Mouse (Mus musculus) layer of hippocampus, adult 2 months (tissue): ENCODE results near the gene 2210408I21Rik. TPM values are rescaled to one million over a fixed set of nuclear protein-coding genes. Genes with fewer than 3 reads are reported as not detected.
A peak's percentile ranks its signal among the peaks of the same experiment; 100 is the strongest.

ENCODE experiments used
- DNase-seq, 2 experiments: peaks; one replicate each; pipeline ENCODE4 v3.0.0; 2022; ENCODE audit warnings: low spot score in 2 of 2
- H3K27ac ChIP-seq: fragments of 200-600 bp; 2 replicates; pipeline ENCODE4 v1.8.1; 2022
- H3K4me3 ChIP-seq: fragments of 200-600 bp; 2 replicates; pipeline ENCODE4 v1.8.1; 2022; ENCODE audit warnings: mild to moderate bottlenecking
- CTCF ChIP-seq: fragments of 200-600 bp; conservative IDR thresholded peaks from 2 replicates; pipeline ENCODE4 v1.8.1; 2022; ENCODE audit warnings: antibody characterized with exemption, mild to moderate bottlenecking, moderate library complexity
- total RNA-seq, 2 experiments: library from RNA; stranded (reverse); gene quantifications; 2 replicates each; pipeline ENCODE4 v1.2.3; 2021

The 2210408I21Rik gene
- total RNA-seq, 2 experiments from 2014 or later, result 19.5 TPM

DNA sequence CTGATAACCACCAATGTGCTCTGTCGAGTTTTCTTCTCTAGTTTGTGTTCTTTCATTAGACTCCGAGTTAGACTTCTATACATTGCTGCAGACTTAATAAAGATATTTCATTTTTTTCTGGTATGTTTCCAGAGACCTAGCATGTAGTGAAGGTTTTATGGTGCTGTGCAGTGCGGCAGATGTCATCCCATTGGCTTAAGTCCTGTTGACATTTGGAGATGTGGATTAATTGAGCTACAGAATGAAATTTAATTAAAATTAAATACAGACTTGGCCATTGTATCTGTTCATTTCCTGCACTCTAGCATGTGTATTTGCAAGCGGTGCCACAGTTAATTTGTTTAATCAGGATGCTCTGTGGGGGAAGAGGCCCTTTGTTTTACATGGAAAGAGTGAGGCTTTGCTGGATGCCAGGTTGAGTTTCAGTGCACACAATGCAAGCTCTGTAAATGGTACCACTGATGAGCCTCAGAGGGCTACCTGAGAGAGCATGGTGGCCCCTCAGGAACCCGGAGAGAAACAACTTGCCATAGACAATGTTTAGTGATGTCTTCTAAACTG, 314.7 kb downstream of the 2210408I21Rik start:
- no peak for DNase-seq
- no peak overlapping the region for H3K4me3 ChIP-seq
- TF ChIP-seq CTCF, result no peak
- no peak overlapping the region for H3K27ac ChIP-seq

DNA sequence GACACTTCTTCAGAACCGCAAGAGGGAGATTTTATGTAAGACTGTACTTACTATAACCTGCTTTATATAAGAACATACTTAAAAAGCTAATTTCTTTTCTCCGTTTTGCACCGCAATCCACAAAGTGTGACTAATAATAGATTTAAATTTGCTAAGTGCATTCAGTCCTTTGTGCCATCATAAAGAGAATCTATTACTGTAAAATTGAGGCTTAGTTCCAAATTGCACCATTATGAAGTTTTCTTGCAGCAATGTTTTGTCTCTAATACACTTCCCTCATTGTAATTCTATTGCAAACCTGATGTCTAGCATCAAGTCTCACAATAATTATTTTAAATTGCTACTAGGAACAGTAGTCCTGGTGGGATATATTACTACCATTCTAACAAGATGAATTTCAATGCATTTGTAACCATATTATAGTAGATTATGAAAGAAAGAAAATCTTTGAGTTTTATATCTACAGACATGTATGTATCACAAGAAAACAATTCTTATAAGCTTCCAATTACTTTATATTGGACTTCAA, 334.8 kb downstream of the 2210408I21Rik start:
- no peak for TF ChIP-seq CTCF
- H3K4me3 ChIP-seq, result no peak overlapping the region

DNA sequence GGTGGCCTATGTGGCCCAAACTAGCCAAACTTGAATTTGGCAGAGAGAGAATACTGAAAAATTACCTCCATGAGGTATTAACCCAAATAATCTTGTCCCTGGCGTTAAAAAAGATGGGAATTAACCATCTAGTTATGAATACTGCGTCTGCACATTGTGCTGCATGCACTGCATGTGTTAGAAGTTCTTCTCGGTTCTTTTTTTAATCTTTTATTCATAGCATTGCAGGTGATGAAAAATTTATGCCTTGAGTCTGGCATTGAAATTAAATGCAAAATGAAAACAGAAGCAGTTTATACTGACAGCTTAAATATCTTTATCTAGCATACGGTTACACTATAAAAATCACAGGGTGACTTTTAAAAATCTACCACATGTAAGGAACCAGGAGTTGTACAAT, 341.1 kb downstream of the 2210408I21Rik start:
- Histone ChIP-seq H3K4me3 (no peak overlapping the region), H3K27ac (no peak overlapping the region)
- no peak for TF ChIP-seq CTCF
- no peak for DNase-seq

More for the DNA sequence above, 334.8 kb downstream of the 2210408I21Rik start:
- DNase-seq, result no peak
- no peak overlapping the region for H3K27ac ChIP-seq

DNA sequence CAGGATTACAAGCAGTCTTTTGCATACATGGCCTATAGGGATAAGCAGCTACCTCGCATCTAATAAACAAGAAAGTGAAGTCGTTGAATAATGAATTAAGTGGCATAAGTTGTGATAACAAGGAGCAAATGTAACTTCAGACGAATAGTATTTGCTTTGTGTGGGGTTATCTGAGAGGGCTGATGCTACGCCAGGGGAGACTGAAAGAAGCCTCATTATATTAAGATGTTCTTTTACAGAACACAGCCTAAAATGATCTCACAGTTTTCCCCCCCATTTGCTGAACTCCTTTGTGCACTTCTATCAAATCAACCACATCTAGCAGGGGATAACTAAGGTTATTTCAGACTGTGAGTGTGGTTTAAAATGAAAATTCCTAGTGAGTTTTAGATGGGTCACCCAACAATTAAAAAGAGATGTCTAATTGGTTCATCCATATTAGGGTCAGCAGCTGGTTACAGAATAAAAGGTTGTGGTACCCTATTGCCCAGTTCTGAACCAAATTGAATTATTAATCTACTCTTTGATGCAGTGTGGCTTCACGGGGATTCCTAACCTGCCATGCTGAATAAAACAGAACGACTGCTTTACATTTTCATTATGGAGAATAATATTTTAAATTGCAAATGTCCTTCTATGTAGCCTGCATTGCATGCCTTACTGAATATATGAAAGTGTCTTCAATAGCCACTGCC, 343.2 kb downstream of the 2210408I21Rik start:
- Histone ChIP-seq H3K27ac (no peak overlapping the region), H3K4me3 (no peak overlapping the region)
- TF ChIP-seq CTCF, result no peak
- no peak for DNase-seq

DNA sequence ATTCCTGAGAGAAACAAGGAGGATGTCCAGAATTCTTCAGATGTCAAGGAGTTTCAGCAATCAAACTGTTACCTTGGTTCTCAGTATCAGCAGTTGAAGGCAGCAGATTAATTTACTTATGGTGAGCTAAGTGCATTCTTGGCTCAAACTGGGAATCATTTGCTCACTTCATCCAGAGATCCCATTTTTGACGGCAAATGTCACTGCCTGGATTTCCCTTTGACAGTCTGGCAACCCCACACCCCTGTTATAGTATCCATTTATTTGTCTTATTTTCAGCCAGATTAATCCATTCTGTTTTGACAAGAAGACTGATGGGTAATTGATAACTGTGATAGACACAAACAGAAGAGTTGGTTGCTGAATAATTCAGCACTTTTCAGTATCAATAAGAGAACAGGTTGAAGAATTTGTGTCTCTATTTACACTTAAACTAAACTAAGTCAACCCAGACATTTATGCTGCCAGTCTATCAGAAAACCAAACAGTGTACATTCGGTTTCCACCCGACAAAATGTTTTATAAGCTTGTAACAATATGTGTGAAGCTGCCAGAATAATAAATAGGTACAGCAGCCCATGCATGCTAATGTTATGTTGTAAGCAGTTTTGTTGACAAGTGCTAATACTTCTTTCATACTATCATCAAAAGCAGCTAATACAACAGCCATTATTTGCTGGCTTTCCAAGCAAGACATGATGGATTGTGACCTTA, 354.8 kb downstream of the 2210408I21Rik start:
- no peak overlapping the region for H3K27ac ChIP-seq
- TF ChIP-seq CTCF, result no peak
- DNase-seq, result no peak
- no peak overlapping the region for H3K4me3 ChIP-seq

DNA sequence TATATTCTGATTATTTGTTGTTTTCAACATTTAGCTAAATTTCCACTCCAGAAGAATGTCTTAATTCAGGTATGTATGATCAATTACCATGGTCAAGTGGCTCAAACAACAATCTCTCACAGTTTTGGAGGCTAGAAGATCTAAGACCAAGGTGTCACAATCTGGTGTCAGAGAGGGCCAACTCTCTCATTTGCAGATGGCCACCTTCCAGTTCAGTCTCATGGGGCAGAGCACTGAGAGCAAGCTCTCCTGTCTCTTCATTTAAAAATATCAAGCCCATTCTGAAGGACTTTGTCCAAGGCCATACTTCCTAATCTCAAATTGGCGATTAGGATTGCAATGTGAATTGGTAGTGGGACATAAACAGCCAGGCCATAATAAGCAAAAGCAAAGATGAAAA, 378.7 kb downstream of the 2210408I21Rik start:
- no peak overlapping the region for H3K4me3 ChIP-seq
- no peak for TF ChIP-seq CTCF
- DNase-seq, result no peak
- H3K27ac ChIP-seq, result no peak overlapping the region

DNA sequence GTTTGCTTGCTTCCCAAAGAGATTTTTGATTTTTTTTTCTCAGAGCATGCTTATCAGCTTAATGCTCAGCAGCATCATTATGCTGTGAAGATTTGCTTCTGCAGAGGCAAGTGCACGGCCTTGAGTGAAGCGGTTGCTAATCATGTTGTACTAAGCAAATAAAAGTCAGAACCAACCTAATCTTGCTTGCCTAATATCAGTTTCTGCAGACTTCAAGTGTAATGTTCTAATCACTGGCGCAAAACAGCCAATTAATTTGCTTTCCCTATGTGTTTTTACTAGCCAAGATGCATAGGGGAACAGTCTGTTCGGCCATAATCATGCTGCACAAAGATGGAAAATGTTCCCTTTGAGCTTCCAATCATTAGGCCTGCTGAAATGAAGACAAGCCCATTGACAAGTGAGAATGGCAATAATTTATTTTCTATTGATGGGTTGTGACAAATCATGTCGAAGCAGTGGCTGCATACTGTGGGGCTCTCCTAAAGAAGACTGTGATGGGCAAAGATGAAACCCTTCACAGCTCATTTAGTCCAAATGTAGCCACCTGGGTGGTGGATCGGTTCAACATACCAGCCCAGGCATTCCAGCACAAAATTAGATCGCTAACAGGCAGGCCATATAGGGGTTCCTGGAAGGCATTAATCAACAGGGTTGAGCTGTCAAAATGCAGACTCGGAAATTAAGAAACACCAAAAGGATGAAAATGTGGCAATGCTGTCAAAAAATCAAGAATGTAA, 393.8 kb downstream of the 2210408I21Rik start:
- no peak for DNase-seq
- H3K4me3 ChIP-seq, result no peak overlapping the region
- 0 out of 2 replicates have a peak overlapping the region, but pooled peaks have one; percentile 2 for H3K27ac ChIP-seq
- TF ChIP-seq CTCF, result no peak

DNA sequence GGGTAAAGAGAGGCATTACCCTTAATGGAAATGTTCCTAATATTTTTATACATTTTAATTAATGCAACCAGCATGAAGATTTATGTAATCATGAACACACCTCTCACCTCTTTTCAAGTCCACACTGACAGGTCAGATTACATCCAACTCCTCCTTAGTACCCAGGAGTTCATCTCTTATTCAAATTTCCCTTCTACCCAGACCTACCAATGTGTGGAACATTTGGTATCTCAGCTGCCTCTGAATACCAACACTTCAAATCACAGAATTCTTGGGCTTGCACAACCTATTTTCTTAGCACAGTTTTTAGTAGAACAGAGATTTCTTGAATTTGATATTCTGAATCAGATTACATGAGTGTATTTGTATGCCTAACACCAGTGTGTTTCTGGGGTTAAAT, 394.4 kb downstream of the 2210408I21Rik start:
- H3K4me3 ChIP-seq, result no peak overlapping the region
- no peak overlapping the region for H3K27ac ChIP-seq
- peak in 1 of 2 experiments; percentile 8 for DNase-seq
- no peak for TF ChIP-seq CTCF

DNA sequence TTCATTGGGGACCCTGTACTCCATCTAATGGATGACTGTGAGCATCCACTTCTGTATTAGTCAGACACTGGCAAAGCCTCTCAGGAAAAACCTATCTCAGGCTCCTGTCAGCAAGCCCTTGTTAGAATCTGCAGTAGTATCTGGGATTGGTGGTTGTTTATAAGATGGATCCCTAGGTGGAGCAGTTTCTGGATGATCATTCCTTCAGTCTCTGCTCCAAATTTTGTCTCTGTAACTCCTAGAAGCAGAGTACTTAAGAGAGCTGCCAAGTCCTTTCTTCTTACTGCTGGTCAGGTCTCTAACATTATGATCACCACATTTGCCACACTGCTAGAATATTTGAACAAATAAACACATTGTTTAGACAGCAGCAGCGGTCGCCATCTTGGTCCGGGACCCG, 402.1 kb downstream of the 2210408I21Rik start:
- Histone ChIP-seq H3K4me3 (no peak overlapping the region), H3K27ac (no peak overlapping the region)
- DNase-seq, result no peak
- TF ChIP-seq CTCF, result no peak

DNA sequence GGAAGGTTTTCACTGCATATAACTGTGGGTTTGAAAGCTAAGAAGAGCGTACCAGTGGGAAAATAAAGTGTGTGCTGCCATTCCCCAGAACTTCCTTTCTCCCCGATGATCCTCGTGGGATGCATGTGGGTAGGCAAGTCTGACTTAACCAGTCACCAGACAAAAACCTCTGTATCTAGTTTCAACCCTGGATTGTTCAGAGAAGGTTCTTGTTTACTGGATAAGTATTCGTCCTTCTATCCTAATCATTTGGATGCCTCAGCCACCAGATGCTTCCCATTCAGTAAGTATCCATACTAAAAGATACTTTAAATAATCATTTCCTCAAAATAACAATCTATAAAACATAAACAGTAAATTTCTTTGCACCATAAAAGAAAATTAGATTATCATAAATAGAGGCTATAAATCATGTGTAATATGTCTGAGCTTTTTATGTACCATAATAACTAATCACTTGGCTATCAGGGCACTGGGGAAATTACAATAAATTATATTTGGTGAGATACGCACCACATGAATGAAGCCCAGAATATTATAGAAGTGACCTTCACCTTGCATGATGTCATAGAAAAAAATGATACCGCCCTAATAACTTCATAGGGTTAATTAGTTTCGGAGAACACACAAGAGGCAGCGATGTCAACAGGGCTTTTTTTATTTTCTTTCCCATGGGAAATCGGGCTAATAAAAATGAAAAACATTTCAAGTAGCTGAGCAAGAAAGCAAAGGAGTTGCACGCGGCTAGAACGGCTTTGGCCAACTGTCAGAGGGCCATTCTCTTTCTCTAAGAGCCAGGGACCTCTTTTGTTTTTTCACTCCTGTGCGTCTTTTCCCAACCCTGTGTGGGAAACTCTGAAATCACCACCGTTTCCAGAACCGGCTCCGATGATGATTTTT, 412.4 kb downstream of the 2210408I21Rik start:
- TF ChIP-seq CTCF, result no peak
- no peak overlapping the region for H3K27ac ChIP-seq
- H3K4me3 ChIP-seq, result peak overlapping the region; percentile 6; the same call in 1 of the 2 replicates
- DNase-seq, result no peak

DNA sequence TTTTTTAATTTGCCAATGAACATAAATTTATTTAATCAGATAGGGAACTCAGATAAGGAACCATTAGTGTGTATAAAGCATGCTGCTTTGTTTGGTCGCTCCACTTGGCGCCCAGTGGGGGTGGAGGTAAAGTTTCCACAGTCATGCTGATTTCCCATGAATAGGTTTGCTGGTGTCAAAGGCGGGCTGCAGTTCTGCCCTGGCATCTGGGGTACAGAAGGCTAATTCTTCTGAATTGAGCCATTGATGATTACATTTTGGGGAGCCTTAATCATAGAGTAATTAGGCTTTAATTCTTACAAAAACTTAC, 413.0 kb downstream of the 2210408I21Rik start:
- peak overlapping the region; percentile 6; the same call in 1 of the 2 replicates for H3K4me3 ChIP-seq
- no peak for DNase-seq
- no peak overlapping the region for H3K27ac ChIP-seq
- TF ChIP-seq CTCF, result no peak

DNA sequence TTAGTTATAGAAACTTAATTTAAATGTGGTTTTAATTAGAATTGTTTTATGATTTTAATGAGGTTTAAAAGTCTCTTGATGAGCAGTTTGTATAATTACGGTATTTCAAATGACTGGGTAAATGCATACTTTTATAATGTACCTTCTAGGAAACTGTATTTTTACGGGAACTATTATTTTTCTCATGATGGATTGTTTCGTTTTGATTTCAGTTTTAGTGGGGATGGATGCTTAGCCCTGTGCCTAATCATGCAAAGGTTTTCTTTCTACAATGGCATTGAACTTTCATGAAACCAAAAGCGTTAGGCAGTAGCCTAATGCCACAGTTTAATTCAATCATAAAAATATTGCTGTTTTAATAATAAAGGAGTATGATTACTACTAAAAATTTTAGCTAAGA, 413.4 kb downstream of the 2210408I21Rik start:
- TF ChIP-seq CTCF, result no peak
- DNase-seq, result no peak
- Histone ChIP-seq H3K4me3 (no peak overlapping the region), H3K27ac (no peak overlapping the region)
